Comparison of ENCODE assay signal across 12 mouse cellular contexts in genomic region chr12:28784864-28785263, GRCm38 (mm10). TPM values are rescaled to one million over a fixed set of nuclear protein-coding genes. Genes with fewer than 3 reads are reported as not detected.
A peak's percentile ranks its signal among the peaks of the same experiment; 100 is the strongest.
DNase-seq lines count a peak whose midpoint lies in the region; ATAC-seq and TF ChIP-seq lines count a peak whose summit lies in the region.
"Had no signal": no experiment of that assay in that cellular context is flagged by ENCODE, and none has a peak within 500 bp of the region (broad histone marks: within the 10 kb centered on the region; RNA-seq: fewer than 3 reads in every experiment).

No protein-coding gene starts in this region.

- intact Hi-C loops in left cerebral cortex, adult 2 months (cut with DNase I) = loop anchor here (5.0 kb wide), 1 partner anchor 73 kb away; no protein-coding TSS in a partner anchor
- intact Hi-C loops in heart, postnatal 10 days (cut with DNase I) = loop anchor here (5.0 kb wide), 1 partner anchor 83 kb away; no protein-coding TSS in a partner anchor

- no peaks in the 10 kb centered on the region for H3K36me3 ChIP-seq in embryonic facial prominence, embryonic 10.5 days (replicated peaks)
- H3K36me3 ChIP-seq in hindbrain, embryonic 14.5 days (replicated peaks; ENCODE audit: control insufficient read depth, insufficient read depth) = no peaks in the 10 kb centered on the region
- H3K36me3 ChIP-seq in neural tube, embryonic 14.5 days (ENCODE audit: control insufficient read depth, insufficient read depth, low read length) = no peaks in the 10 kb centered on the region
- H3K36me3 ChIP-seq: heart, embryonic 13.5 days had no signal

- no peaks in the 10 kb centered on the region for H3K27me3 ChIP-seq in embryonic facial prominence, embryonic 10.5 days (replicated peaks; ENCODE audit: low read depth, poor library complexity, severe bottlenecking)
- H3K27me3 ChIP-seq in hindbrain, embryonic 14.5 days (ENCODE audit: control insufficient read depth, insufficient read depth, low read length) = no peaks in the 10 kb centered on the region
- H3K27me3 ChIP-seq in neural tube, embryonic 14.5 days (ENCODE audit: control insufficient read depth, insufficient read depth, low read length) = no peaks in the 10 kb centered on the region
- H3K27me3 ChIP-seq: heart, embryonic 13.5 days had no signal

- no peak overlapping the region for H3K4me3 ChIP-seq in left cerebral cortex, adult 2 months
- no peak overlapping the region; the same call in 1 of the 2 replicates for H3K4me3 ChIP-seq in embryonic facial prominence, embryonic 10.5 days
- H3K4me3 ChIP-seq in hindbrain, embryonic 14.5 days (replicated peaks; ENCODE audit: low read length) = no peak overlapping the region
- H3K4me3 ChIP-seq in neural tube, embryonic 14.5 days (ENCODE audit: low read depth, low read length) = no peak overlapping the region
- H3K4me3 ChIP-seq: gastrocnemius, adult 2 months; heart, embryonic 13.5 days had no signal

- no peak overlapping the region for H3K9ac ChIP-seq in hindbrain, embryonic 14.5 days
- no peak overlapping the region for H3K9ac ChIP-seq in neural tube, embryonic 14.5 days (replicated peaks; ENCODE audit: low read depth, low read length)
- H3K9ac ChIP-seq: heart, embryonic 13.5 days had no signal

- 37% methylated on average over 8 of the region's 8 CpGs for WGBS in embryonic facial prominence, embryonic 10.5 days
- 23% methylated on average over 8 of the region's 8 CpGs for WGBS in hindbrain, embryonic 14.5 days
- WGBS in neural tube, embryonic 14.5 days = 14% methylated on average over 8 of the region's 8 CpGs

- no peaks in the 10 kb centered on the region for H3K9me3 ChIP-seq in embryonic facial prominence, embryonic 10.5 days
- H3K9me3 ChIP-seq in hindbrain, embryonic 14.5 days (ENCODE audit: control insufficient read depth, low read length) = no peaks in the 10 kb centered on the region
- H3K9me3 ChIP-seq in neural tube, embryonic 14.5 days (ENCODE audit: control insufficient read depth, low read length) = no peaks in the 10 kb centered on the region
- H3K9me3 ChIP-seq: heart, embryonic 13.5 days had no signal

- no peak for ATAC-seq in hindbrain, embryonic 14.5 days (ENCODE audit: low FRiP score)
- ATAC-seq in neural tube, embryonic 14.5 days (ENCODE audit: low read depth) = peak; percentile 26; the same call in 1 of the 2 replicates
- ATAC-seq: intestine, postnatal 0 days had no signal

- no peak overlapping the region for H3K4me2 ChIP-seq in hindbrain, embryonic 14.5 days (replicated peaks)
- H3K4me2 ChIP-seq in neural tube, embryonic 14.5 days (ENCODE audit: low read depth, low read length) = no peak overlapping the region
- H3K4me2 ChIP-seq: heart, embryonic 13.5 days had no signal

- peak overlapping the region; percentile 76 for H3K27ac ChIP-seq in left cerebral cortex, adult 2 months
- H3K27ac ChIP-seq in embryonic facial prominence, embryonic 10.5 days (replicated peaks) = peak overlapping the region; percentile 59
- peak overlapping the region; percentile 22; the same call in 1 of the 2 replicates for H3K27ac ChIP-seq in hindbrain, embryonic 14.5 days
- no peak overlapping the region for H3K27ac ChIP-seq in neural tube, embryonic 14.5 days (ENCODE audit: low read depth, low read length)
- H3K27ac ChIP-seq: gastrocnemius, adult 2 months; heart, embryonic 13.5 days had no signal

- H3K4me1 ChIP-seq in embryonic facial prominence, embryonic 10.5 days = peaks cover 55% of the 10 kb centered on the region
- H3K4me1 ChIP-seq in hindbrain, embryonic 14.5 days (replicated peaks; ENCODE audit: control insufficient read depth, insufficient read depth, low read length) = peaks cover 26% of the 10 kb centered on the region
- H3K4me1 ChIP-seq in neural tube, embryonic 14.5 days (ENCODE audit: control insufficient read depth, insufficient read depth, low read length) = peaks cover 31% of the 10 kb centered on the region

- no peak for DNase-seq in left cerebral cortex, adult 2 months (ENCODE audit: extremely low spot score in 1 of 2, low spot score in 2 of 2)
- DNase-seq in left cerebral cortex, adult 18-20 months (ENCODE audit: low spot score in 2 of 2) = no peak
- peak; percentile 27 for DNase-seq in embryonic facial prominence, embryonic 10.5 days (ENCODE audit: low spot score)
- DNase-seq in hindbrain, embryonic 14.5 days (ENCODE audit: low spot score) = no peak
- no peak for DNase-seq in heart, postnatal 10 days
- no peak for DNase-seq in yolk sac, embryonic 10.5 days (ENCODE audit: low spot score)
- DNase-seq: cerebellum, adult 9-10 months; gastrocnemius, adult 2 months; liver had no signal

- no peak for TF ChIP-seq CTCF in left cerebral cortex, adult 2 months (IDR thresholded peaks at IDR 0.05)

RNA-seq across cellular contexts. Expression of gene Eipr1, which starts 33.3 kb away (rescaled TPM):
- 10 to 100 TPM; 64.0 to 65.1 TPM for total RNA-seq in left cerebral cortex, adult 2 months (2021)
- 10 to 100 TPM; 60.2 to 66.6 TPM for total RNA-seq in left cerebral cortex, adult 18-20 months (2021)
- polyA plus RNA-seq in embryonic facial prominence, embryonic 10.5 days (2016; fragmentation: Nextera tagmentation; extraction: Ambion mirVana) = 43.4 and 44.5 TPM in 2 replicates
- polyA plus RNA-seq in hindbrain, embryonic 14.5 days (2014; fragmentation: Nextera tagmentation; extraction: Ambion mirVana) = 68.2 and 75.3 TPM in 2 replicates
- polyA plus RNA-seq in neural tube, embryonic 14.5 days (2014; fragmentation: Nextera tagmentation; extraction: Ambion mirVana) = 72.5 and 77.3 TPM in 2 replicates
- total RNA-seq in heart, postnatal 10 days (2021) = 10 to 100 TPM in 1 of 2 experiments, 1 to 10 TPM in 1; 9.8 to 11.2 TPM

RNA-seq across cellular contexts. Expression of gene Trappc12, which starts 34.6 kb away (rescaled TPM):
- 10 to 100 TPM; 61.4 to 63.0 TPM for total RNA-seq in left cerebral cortex, adult 2 months (2021)
- total RNA-seq in left cerebral cortex, adult 18-20 months (2021) = 10 to 100 TPM; 63.4 to 64.4 TPM
- polyA plus RNA-seq in embryonic facial prominence, embryonic 10.5 days (2016; fragmentation: Nextera tagmentation; extraction: Ambion mirVana) = 35.6 and 35.7 TPM in 2 replicates
- polyA plus RNA-seq in hindbrain, embryonic 14.5 days (2014; fragmentation: Nextera tagmentation; extraction: Ambion mirVana) = 39.1 and 41.3 TPM in 2 replicates
- polyA plus RNA-seq in neural tube, embryonic 14.5 days (2014; fragmentation: Nextera tagmentation; extraction: Ambion mirVana) = 43.6 and 46.9 TPM in 2 replicates
- total RNA-seq in heart, postnatal 10 days (2021) = 10 to 100 TPM; 27.1 to 31.4 TPM

Comparison
In these comparisons a context has a peak if more than half of its experiments do, and no peak if none do; other contexts are left out.
1. RNA of gene Eipr1, which starts 33.3 kb away (total RNA-seq): 60.2 to 66.6 TPM in left cerebral cortex, adult 18-20 months and 64.0 to 65.1 TPM in left cerebral cortex, adult 2 months; 9.8 to 11.2 TPM in heart, postnatal 10 days; every median in the first group is over 4 times any median in the second.